Mouse (Mus musculus) 3134 (cell line): Measurements from ENCODE around the gene Cobll1.

ENCODE experiments used
- DNase-seq: peaks from one replicate; pipeline ENCODE4 v3.0.0-alpha.2; 2011; ENCODE audit warnings: low spot score; ENCODE audit not compliant: insufficient read length; ENCODE audit errors: extremely low read depth

Cobll1 gene

GRCm38 (mm10) chr2:65203699-65204098 lies 35.5 kb downstream of the Cobll1 start:
- DNase-seq, result no peak

- DNase-seq, result no peak
Measured at GRCm38 (mm10) chr2:65199706-65200105, 39.5 kb downstream of the Cobll1 start.

GRCm38 (mm10) chr2:65198605-65199004 lies 40.6 kb downstream of the Cobll1 start:
- no peak for DNase-seq

GRCm38 (mm10) chr2:65196994-65197393 lies 42.2 kb downstream of the Cobll1 start:
- no peak for DNase-seq

- DNase-seq, result no peak
Measured at GRCm38 (mm10) chr2:65195233-65196010, 43.8 kb downstream of the Cobll1 start.

GRCm38 (mm10) chr2:65193091-65193795 lies 46.0 kb downstream of the Cobll1 start:
- DNase-seq, result peak; percentile 27

- DNase-seq, result no peak
Measured at GRCm38 (mm10) chr2:65191398-65191797, 47.8 kb downstream of the Cobll1 start.

GRCm38 (mm10) chr2:65189346-65189745 lies 49.9 kb downstream of the Cobll1 start:
- no peak for DNase-seq

- DNase-seq, result no peak
Measured at GRCm38 (mm10) chr2:65188585-65188984, 50.6 kb downstream of the Cobll1 start.

GRCm38 (mm10) chr2:65187652-65188051 lies 51.6 kb downstream of the Cobll1 start:
- no peak for DNase-seq

- no peak for DNase-seq
Measured at GRCm38 (mm10) chr2:65187164-65187563, 52.0 kb downstream of the Cobll1 start.

- no peak for DNase-seq
Measured at GRCm38 (mm10) chr2:65182747-65183146, 56.5 kb downstream of the Cobll1 start.

- no peak for DNase-seq
Measured at GRCm38 (mm10) chr2:65181736-65182135, 57.5 kb downstream of the Cobll1 start.

- no peak for DNase-seq
Measured at GRCm38 (mm10) chr2:65181066-65181716, 58.0 kb downstream of the Cobll1 start.

- DNase-seq, result no peak
Measured at GRCm38 (mm10) chr2:65175645-65176044, 63.6 kb downstream of the Cobll1 start.

- no peak for DNase-seq
Measured at GRCm38 (mm10) chr2:65172071-65172470, 67.1 kb downstream of the Cobll1 start.

- DNase-seq, result no peak
Measured at GRCm38 (mm10) chr2:65171516-65171915, 67.7 kb downstream of the Cobll1 start.

GRCm38 (mm10) chr2:65170693-65171456 lies 68.3 kb downstream of the Cobll1 start:
- DNase-seq, result no peak

- DNase-seq, result no peak
Measured at GRCm38 (mm10) chr2:65170256-65170655, 68.9 kb downstream of the Cobll1 start.

- DNase-seq, result no peak
Measured at GRCm38 (mm10) chr2:65163990-65164389, 75.2 kb downstream of the Cobll1 start.

- no peak for DNase-seq
Measured at GRCm38 (mm10) chr2:65162625-65163024, 76.6 kb downstream of the Cobll1 start.
